In genomic region chr6:72093121-72093520, GRCm38 (mm10) we compare ENCODE assay signal across 24 mouse cellular contexts. TPM values are rescaled to one million over a fixed set of nuclear protein-coding genes. Genes with fewer than 3 reads are reported as not detected.
DNase-seq lines count a peak whose midpoint lies in the region; ATAC-seq lines count a peak whose summit lies in the region.
"Had no signal": no experiment of that assay in that cellular context is flagged by ENCODE, and none has a peak within 500 bp of the region (broad histone marks: within the 10 kb centered on the region; RNA-seq: fewer than 3 reads in every experiment).

No protein-coding gene starts in this region.

- H3K4me1 ChIP-seq in heart, embryonic 14.5 days (ENCODE audit: control insufficient read depth in 2 of 2, insufficient read depth in 2 of 2, low read length in 2 of 2), result peaks cover 12 to 19% of the 10 kb centered on the region in 2 experiments
- peaks cover 18% of the 10 kb centered on the region for H3K4me1 ChIP-seq in kidney, embryonic 14.5 days (ENCODE audit: control insufficient read depth, insufficient read depth, low read length)
- H3K4me1 ChIP-seq in embryonic facial prominence, embryonic 14.5 days (ENCODE audit: control insufficient read depth, insufficient read depth, low read length), result peaks cover 13% of the 10 kb centered on the region

- intact Hi-C loops in left cerebral cortex, postnatal 4 days (cut with DNase I), result no loop called here

- 0 out of 2 replicates have a peak overlapping the region, but pooled peaks have one; percentile 2 for H3K9ac ChIP-seq in heart, embryonic 14.5 days (ENCODE audit: low read length)
- H3K9ac ChIP-seq in kidney, embryonic 14.5 days (ENCODE audit: low read depth, low read length), result no peak overlapping the region
- H3K9ac ChIP-seq in embryonic facial prominence, embryonic 14.5 days (ENCODE audit: low read depth, low read length), result no peak overlapping the region
- H3K9ac ChIP-seq: forebrain, postnatal 0 days; limb, embryonic 12.5 days; neural tube, embryonic 13.5 days had no signal

- H3K27me3 ChIP-seq in heart, embryonic 14.5 days (ENCODE audit: control insufficient read depth, insufficient read depth, low read length), result no peaks in the 10 kb centered on the region
- H3K27me3 ChIP-seq in kidney, embryonic 14.5 days (ENCODE audit: control insufficient read depth, insufficient read depth, low read length), result no peaks in the 10 kb centered on the region
- no peaks in the 10 kb centered on the region for H3K27me3 ChIP-seq in embryonic facial prominence, embryonic 14.5 days (replicated peaks; ENCODE audit: control insufficient read depth, insufficient read depth, low read length)
- H3K27me3 ChIP-seq: limb, embryonic 12.5 days; neural tube, embryonic 13.5 days had no signal

- no peaks in the 10 kb centered on the region for H3K9me3 ChIP-seq in heart, embryonic 14.5 days (ENCODE audit: control insufficient read depth, low read length)
- H3K9me3 ChIP-seq in kidney, embryonic 14.5 days (ENCODE audit: control insufficient read depth, low read length), result no peaks in the 10 kb centered on the region
- no peaks in the 10 kb centered on the region for H3K9me3 ChIP-seq in embryonic facial prominence, embryonic 14.5 days (ENCODE audit: control insufficient read depth, low read length)
- H3K9me3 ChIP-seq: limb, embryonic 12.5 days; midbrain, embryonic 10.5 days; neural tube, embryonic 13.5 days had no signal

- WGBS in heart, embryonic 14.5 days, result 52% methylated on average over 1 of the region's 1 CpGs
- 83% methylated on average over 1 of the region's 1 CpGs for WGBS in kidney, embryonic 14.5 days
- 84% methylated on average over 1 of the region's 1 CpGs for WGBS in embryonic facial prominence, embryonic 14.5 days

- no peak for ATAC-seq in heart, embryonic 14.5 days (ENCODE audit: insufficient number of reproducible peaks, insufficient read depth, low FRiP score, low read depth)
- ATAC-seq in kidney, embryonic 14.5 days (ENCODE audit: low FRiP score, low TSS enrichment), result no peak
- no peak for ATAC-seq in embryonic facial prominence, embryonic 14.5 days (ENCODE audit: low read depth)
- ATAC-seq: forebrain, postnatal 0 days; hindbrain, postnatal 0 days; intestine, embryonic 16.5 days; lung, postnatal 0 days; midbrain, embryonic 16.5 days had no signal

- no peak for DNase-seq in heart, adult 11 months
- no peak for DNase-seq in kidney, postnatal 14 days
- DNase-seq in 416B (ENCODE audit: low read depth), result peak; percentile 64
- DNase-seq in embryonic facial prominence, embryonic 14.5 days (ENCODE audit: low spot score), result no peak
- no peak for DNase-seq in left cerebral cortex, postnatal 4 days
- DNase-seq: adrenal gland, adult 2 months; cerebellum, adult 2 months; forebrain, postnatal 0 days; gastrocnemius, postnatal 14 days; heart, adult 2 months; retina, postnatal 1 day; right cerebral cortex, postnatal 25 days; spleen, adult 18-20 months had no signal

- no peak overlapping the region for H3K4me2 ChIP-seq in heart, embryonic 14.5 days (ENCODE audit: low read length)
- H3K4me2 ChIP-seq in kidney, embryonic 14.5 days (replicated peaks; ENCODE audit: low read depth, low read length), result no peak overlapping the region
- no peak overlapping the region for H3K4me2 ChIP-seq in embryonic facial prominence, embryonic 14.5 days (ENCODE audit: low read depth, low read length)
- H3K4me2 ChIP-seq: limb, embryonic 12.5 days; neural tube, embryonic 13.5 days had no signal

- peak overlapping the region; percentile 51 to 67; a peak in 1 of 4 replicates for H3K27ac ChIP-seq in heart, embryonic 14.5 days (replicated peaks in 1 of 2; ENCODE audit: control insufficient read depth in 1 of 2, insufficient read depth in 1 of 2, low read depth in 2 of 2, low read length in 2 of 2)
- H3K27ac ChIP-seq in kidney, embryonic 14.5 days (ENCODE audit: low read depth, low read length), result peak overlapping the region; percentile 19
- peak overlapping the region; percentile 33; the same call in 1 of the 2 replicates for H3K27ac ChIP-seq in embryonic facial prominence, embryonic 14.5 days (replicated peaks; ENCODE audit: low read depth, low read length)
- H3K27ac ChIP-seq: heart, adult 2 months; hindbrain, postnatal 0 days; layer of hippocampus, adult 2 months; limb, embryonic 12.5 days; neural tube, embryonic 13.5 days had no signal

- no peaks in the 10 kb centered on the region for H3K36me3 ChIP-seq in heart, embryonic 14.5 days (ENCODE audit: control insufficient read depth, insufficient read depth, low read length)
- no peaks in the 10 kb centered on the region for H3K36me3 ChIP-seq in kidney, embryonic 14.5 days (ENCODE audit: control insufficient read depth, insufficient read depth, low read length)
- no peaks in the 10 kb centered on the region for H3K36me3 ChIP-seq in embryonic facial prominence, embryonic 14.5 days (ENCODE audit: control insufficient read depth, insufficient read depth, low read length)
- H3K36me3 ChIP-seq: limb, embryonic 12.5 days; midbrain, embryonic 10.5 days; neural tube, embryonic 13.5 days had no signal

- no peak overlapping the region for H3K4me3 ChIP-seq in heart, embryonic 14.5 days (ENCODE audit: control insufficient read depth in 1 of 2, insufficient read depth in 1 of 2, low read depth in 1 of 2, low read length in 2 of 2)
- no peak overlapping the region for H3K4me3 ChIP-seq in kidney, embryonic 14.5 days (ENCODE audit: low read length)
- no peak overlapping the region for H3K4me3 ChIP-seq in embryonic facial prominence, embryonic 14.5 days (ENCODE audit: low read depth, low read length)
- H3K4me3 ChIP-seq: heart, adult 2 months; layer of hippocampus, adult 2 months; limb, embryonic 12.5 days; midbrain, embryonic 10.5 days; myocyte; neural tube, embryonic 13.5 days had no signal

RNA-seq across cellular contexts. Expression of gene St3gal5, which starts 4.3 kb away (rescaled TPM):
- polyA plus RNA-seq in heart, embryonic 14.5 days (2014; fragmentation: Nextera tagmentation; extraction: Ambion mirVana), result 44.4 and 48.2 TPM in 2 replicates
- polyA plus RNA-seq in kidney, embryonic 14.5 days (2014; fragmentation: Nextera tagmentation; extraction: Ambion mirVana), result 26.4 and 31.4 TPM in 2 replicates
- polyA plus RNA-seq in embryonic facial prominence, embryonic 14.5 days (2014; fragmentation: Nextera tagmentation; extraction: Ambion mirVana), result 31.3 and 33.6 TPM in 2 replicates
- 10 to 100 TPM; 55.3 to 63.6 TPM for total RNA-seq in left cerebral cortex, postnatal 4 days (2021)
